Mouse (Mus musculus) ES-E14 (cell line): ENCODE data around the gene Trp53bp1.

Source experiments
- CHD2 ChIP-seq: IDR thresholded peaks from 2 replicates; pipeline ENCODE4 v1.6.1; 2014; ENCODE audit warnings: mild to moderate bottlenecking, low read depth, low read length, inconsistent platforms
- MAFK ChIP-seq: IDR thresholded peaks from 2 replicates; pipeline ENCODE4 v1.6.1; 2014; ENCODE audit warnings: mild to moderate bottlenecking, low read depth, low read length, inconsistent platforms; ENCODE audit not compliant: insufficient read depth
- ZC3H11A ChIP-seq: IDR thresholded peaks from 2 replicates; pipeline ENCODE4 v1.6.1; 2012; ENCODE audit warnings: low read depth, mild to moderate bottlenecking, inconsistent platforms, low read length, borderline replicate concordance
- ZNF384 ChIP-seq: IDR thresholded peaks from 2 replicates; pipeline ENCODE4 v1.6.1; 2012; ENCODE audit warnings: low read depth, low read length, inconsistent platforms

DNA sequence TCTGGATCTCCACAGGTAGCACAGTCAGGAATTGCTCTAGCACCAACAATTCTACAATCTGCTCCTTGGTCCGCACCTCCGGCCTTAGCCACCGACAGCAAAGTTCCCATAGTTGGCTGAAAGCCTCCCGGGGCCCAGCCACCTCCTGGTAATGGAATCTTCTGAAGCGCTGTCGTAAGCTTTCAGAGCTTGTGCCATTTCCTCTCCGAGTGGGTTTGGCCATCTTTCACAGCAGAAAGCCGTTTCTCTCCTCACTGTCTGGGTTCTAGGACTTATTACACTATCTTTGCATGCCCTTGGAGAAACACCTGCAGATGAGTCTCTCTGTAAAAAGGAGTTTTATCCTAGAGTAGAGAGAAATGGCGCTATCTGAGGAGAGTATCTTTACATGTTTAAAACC lies 101.3 kb downstream of the Trp53bp1 start:
- TF ChIP-seq ZNF384 (no peak), CHD2 (no peak), MAFK (no peak), ZC3H11A (no peak)
